Mouse (Mus musculus): ENCODE results near the gene Nfatc2ip.

DNA sequence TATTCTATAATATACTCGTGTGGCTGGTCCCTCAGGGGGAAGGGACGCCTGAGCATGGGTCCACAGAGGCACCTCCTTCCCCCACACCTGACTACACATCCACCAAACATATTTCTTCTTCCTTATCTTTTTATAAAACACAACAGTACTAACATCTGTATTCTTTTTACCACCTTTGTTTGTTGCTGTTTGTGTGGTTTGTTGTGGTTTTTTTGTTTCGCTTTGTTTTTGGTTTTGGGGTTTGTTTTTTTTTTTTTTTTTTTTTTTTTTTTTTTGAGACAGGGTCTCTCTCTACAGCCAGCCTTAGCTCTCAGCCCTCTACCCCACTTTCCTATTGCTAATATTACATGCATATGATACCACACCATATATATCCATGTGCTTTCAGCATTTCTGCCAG is 50.6 kb downstream of the Nfatc2ip start:
- TF ChIP-seq POLR2A (IDR thresholded peaks at IDR 0.05; ENCODE audit: control insufficient read depth, low read depth, low read length) (no peak), CTCF (IDR thresholded peaks at IDR 0.05; ENCODE audit: control insufficient read depth, insufficient read depth, insufficient replicate concordance, low read depth, low read length) (no peak)

All from testis, adult 2 months (tissue).